Mouse (Mus musculus): Measurements from ENCODE around the gene Lrrn4. TPM values are rescaled to one million over a fixed set of nuclear protein-coding genes. Genes with fewer than 3 reads are reported as not detected.

The Lrrn4 gene
- polyA plus RNA-seq, 1 experiment from 2014 or later = not detected

DNA sequence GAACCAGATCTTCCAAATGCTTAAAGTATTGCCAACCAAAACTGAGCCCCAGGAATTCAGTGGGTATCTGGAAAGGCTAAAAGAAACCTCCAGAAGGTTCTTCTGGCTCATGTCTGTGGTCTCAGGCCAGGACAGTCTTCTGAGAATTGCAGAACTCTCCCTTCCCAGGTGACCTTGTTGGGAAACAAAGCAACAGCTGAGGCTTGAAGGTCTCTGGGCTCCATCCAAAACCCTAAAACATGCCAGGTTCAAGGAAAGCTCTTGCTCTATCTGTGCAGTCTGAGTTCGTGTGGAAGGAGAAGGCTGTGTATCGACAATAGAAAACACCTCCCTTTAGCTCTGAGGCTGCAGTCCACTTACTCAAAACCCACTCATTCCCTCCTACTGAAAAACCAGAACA, 24.3 kb upstream of the Lrrn4 start:
- Histone ChIP-seq H3K4me2 (ENCODE audit: low read length) (no peak overlapping the region), H3K27ac (ENCODE audit: low read depth, low read length) (no peak overlapping the region), H3K9ac (ENCODE audit: low read length) (no peak overlapping the region), H3K4me3 (ENCODE audit: low read depth, low read length) (no peak overlapping the region), H3K36me3 (ENCODE audit: control insufficient read depth, insufficient read depth, low read length) (no peaks in the 10 kb centered on the region), H3K4me1 (ENCODE audit: control insufficient read depth, insufficient read depth, low read length) (no peaks in the 10 kb centered on the region), H3K27me3 (replicated peaks; ENCODE audit: control insufficient read depth, insufficient read depth, low read length) (no peaks in the 10 kb centered on the region), H3K9me3 (replicated peaks; ENCODE audit: control insufficient read depth, low read length) (no peaks in the 10 kb centered on the region)
- ATAC-seq = no peak
- DNase-seq (ENCODE audit: low spot score) = no peak
- WGBS = 64% methylated on average over 2 of the region's 2 CpGs

DNA sequence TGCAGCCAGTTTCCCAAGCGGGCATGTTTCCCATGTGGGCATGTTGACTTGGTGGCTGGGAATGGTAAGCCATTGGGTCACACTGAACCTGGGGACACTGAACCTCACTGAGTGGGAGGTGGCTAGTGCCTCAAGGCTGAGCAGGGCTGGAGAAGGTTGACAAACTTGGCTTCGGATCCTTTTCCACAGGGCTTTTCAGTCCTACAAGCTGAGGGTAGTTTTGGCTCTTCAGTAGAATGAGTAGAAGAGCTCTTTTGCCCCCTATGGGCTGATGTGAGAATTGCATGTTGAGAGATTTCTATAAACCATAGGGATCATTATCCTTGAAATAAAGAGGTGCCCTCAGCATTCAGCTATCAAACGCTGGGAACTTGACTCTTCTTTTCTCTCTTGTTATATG, 22.8 kb upstream of the Lrrn4 start:
- DNase-seq (ENCODE audit: low spot score) (peak; percentile 86), ATAC-seq (peak; percentile 67)
- Histone ChIP-seq H3K4me1 (ENCODE audit: control insufficient read depth, insufficient read depth, low read length) (no peaks in the 10 kb centered on the region), H3K27ac (ENCODE audit: low read depth, low read length) (no peak overlapping the region), H3K4me2 (ENCODE audit: low read length) (no peak overlapping the region), H3K9me3 (replicated peaks; ENCODE audit: control insufficient read depth, low read length) (no peaks in the 10 kb centered on the region), H3K36me3 (ENCODE audit: control insufficient read depth, insufficient read depth, low read length) (no peaks in the 10 kb centered on the region), H3K27me3 (replicated peaks; ENCODE audit: control insufficient read depth, insufficient read depth, low read length) (no peaks in the 10 kb centered on the region), H3K4me3 (ENCODE audit: low read depth, low read length) (no peak overlapping the region), H3K9ac (ENCODE audit: low read length) (no peak overlapping the region)
- 33% methylated on average over 3 of the region's 3 CpGs for WGBS

DNA sequence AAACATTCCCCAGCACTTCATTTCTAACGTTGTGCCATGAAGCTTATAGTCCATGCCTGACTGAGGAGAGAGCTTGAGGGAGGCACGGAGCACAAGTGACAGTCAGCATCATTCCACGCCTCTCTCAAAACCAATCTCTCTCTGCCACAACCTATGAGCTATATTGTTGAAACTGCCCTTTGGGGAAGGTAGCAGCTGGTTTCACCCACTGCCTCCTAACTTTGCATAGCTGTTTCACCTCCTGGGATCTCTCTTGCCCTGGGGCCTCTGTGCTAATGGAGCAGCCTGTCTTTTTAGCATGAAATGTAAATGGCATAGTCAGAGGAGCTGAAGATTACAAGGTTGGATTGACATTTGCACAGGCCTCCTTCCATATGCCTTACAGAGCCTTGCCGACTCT, 21.4 kb upstream of the Lrrn4 start:
- Histone ChIP-seq H3K9ac (ENCODE audit: low read length) (no peak overlapping the region), H3K36me3 (ENCODE audit: control insufficient read depth, insufficient read depth, low read length) (no peaks in the 10 kb centered on the region), H3K9me3 (replicated peaks; ENCODE audit: control insufficient read depth, low read length) (no peaks in the 10 kb centered on the region), H3K4me2 (ENCODE audit: low read length) (no peak overlapping the region), H3K27ac (ENCODE audit: low read depth, low read length) (no peak overlapping the region), H3K4me3 (ENCODE audit: low read depth, low read length) (no peak overlapping the region), H3K4me1 (ENCODE audit: control insufficient read depth, insufficient read depth, low read length) (no peaks in the 10 kb centered on the region), H3K27me3 (replicated peaks; ENCODE audit: control insufficient read depth, insufficient read depth, low read length) (no peaks in the 10 kb centered on the region)
- DNase-seq (ENCODE audit: low spot score) (no peak), ATAC-seq (no peak)
- 63% methylated on average over 4 of the region's 4 CpGs for WGBS

DNA sequence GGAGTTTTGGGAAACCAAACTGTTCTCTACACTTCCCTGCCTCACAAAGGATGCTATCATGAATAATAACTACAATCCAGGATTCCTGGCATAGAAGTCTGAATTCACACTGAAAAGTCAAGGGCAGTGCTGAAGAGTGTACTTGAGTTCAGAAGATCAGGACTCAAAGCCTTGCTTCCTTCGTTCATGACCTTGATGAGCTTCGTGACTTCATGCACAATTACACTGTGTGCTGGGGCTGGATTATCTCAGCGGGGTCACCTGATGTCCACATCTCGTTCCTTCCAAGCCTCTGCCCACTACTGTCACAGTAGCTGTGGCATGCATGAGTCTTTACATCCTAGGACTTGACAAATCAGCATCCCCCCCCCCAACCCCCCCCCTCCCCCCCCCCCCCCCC, 20.9 kb upstream of the Lrrn4 start:
- Histone ChIP-seq H3K4me3 (ENCODE audit: low read depth, low read length) (no peak overlapping the region), H3K4me2 (ENCODE audit: low read length) (no peak overlapping the region), H3K27me3 (replicated peaks; ENCODE audit: control insufficient read depth, insufficient read depth, low read length) (no peaks in the 10 kb centered on the region), H3K9me3 (replicated peaks; ENCODE audit: control insufficient read depth, low read length) (no peaks in the 10 kb centered on the region), H3K9ac (ENCODE audit: low read length) (no peak overlapping the region), H3K36me3 (ENCODE audit: control insufficient read depth, insufficient read depth, low read length) (no peaks in the 10 kb centered on the region), H3K27ac (ENCODE audit: low read depth, low read length) (no peak overlapping the region), H3K4me1 (ENCODE audit: control insufficient read depth, insufficient read depth, low read length) (no peaks in the 10 kb centered on the region)
- DNase-seq (ENCODE audit: low spot score) (no peak), ATAC-seq (no peak)
- WGBS = 72% methylated on average over 4 of the region's 4 CpGs

DNA sequence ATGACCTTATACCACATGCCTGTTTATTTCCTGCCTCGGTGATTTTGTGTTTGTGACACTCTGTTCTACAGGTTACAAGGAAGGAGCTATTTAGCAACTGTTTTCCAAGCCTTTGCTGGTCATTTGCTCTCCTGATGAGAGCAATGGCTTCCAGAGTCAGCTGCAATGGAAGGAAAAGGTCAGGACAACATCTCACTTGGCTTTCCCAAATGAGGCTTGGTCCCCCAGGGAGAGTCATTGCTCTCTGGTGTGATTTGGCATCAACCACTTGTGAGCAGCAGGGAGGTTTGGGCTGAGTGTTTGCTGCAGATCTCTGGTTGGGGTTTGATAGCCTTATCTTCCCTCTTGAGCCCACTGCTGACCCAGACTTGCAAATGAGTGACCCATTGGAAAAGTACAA, 19.9 kb upstream of the Lrrn4 start:
- WGBS = 74% methylated on average over 1 of the region's 1 CpGs
- H3K9ac ChIP-seq (ENCODE audit: low read length) = no peak overlapping the region
- no peak overlapping the region for H3K4me3 ChIP-seq (ENCODE audit: low read depth, low read length)
- no peak overlapping the region for H3K4me2 ChIP-seq (ENCODE audit: low read length)
- ATAC-seq (no peak), DNase-seq (ENCODE audit: low spot score) (no peak)
- no peaks in the 10 kb centered on the region for H3K9me3 ChIP-seq (replicated peaks; ENCODE audit: control insufficient read depth, low read length)
- H3K27ac ChIP-seq (ENCODE audit: low read depth, low read length) = no peak overlapping the region
- no peaks in the 10 kb centered on the region for H3K36me3 ChIP-seq (ENCODE audit: control insufficient read depth, insufficient read depth, low read length)
- no peaks in the 10 kb centered on the region for H3K4me1 ChIP-seq (ENCODE audit: control insufficient read depth, insufficient read depth, low read length)
- no peaks in the 10 kb centered on the region for H3K27me3 ChIP-seq (replicated peaks; ENCODE audit: control insufficient read depth, insufficient read depth, low read length)

DNA sequence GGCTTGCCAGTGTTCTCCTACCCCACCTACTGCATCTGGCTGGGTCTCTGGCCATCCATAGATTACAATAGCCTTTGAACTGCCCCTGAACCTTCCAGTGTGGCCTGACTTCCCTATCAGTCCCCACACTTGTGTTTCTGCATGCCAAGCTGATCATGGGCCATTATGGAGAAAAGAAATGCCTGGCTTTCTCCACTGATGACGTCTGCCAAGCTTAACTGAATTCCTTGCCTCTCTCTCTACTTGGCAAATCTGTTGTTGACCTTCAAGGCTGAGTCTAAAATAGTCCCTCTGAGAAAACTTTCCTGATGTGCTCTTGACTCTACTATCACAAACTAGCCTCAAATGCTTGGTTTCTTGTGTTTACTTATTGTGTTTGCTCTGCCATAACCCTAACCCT, 17.5 kb upstream of the Lrrn4 start:
- no peaks in the 10 kb centered on the region for H3K9me3 ChIP-seq (replicated peaks; ENCODE audit: control insufficient read depth, low read length)
- H3K9ac ChIP-seq (ENCODE audit: low read length) = no peak overlapping the region
- no peaks in the 10 kb centered on the region for H3K36me3 ChIP-seq (ENCODE audit: control insufficient read depth, insufficient read depth, low read length)
- no peaks in the 10 kb centered on the region for H3K27me3 ChIP-seq (replicated peaks; ENCODE audit: control insufficient read depth, insufficient read depth, low read length)
- H3K27ac ChIP-seq (ENCODE audit: low read depth, low read length) = no peak overlapping the region
- H3K4me1 ChIP-seq (ENCODE audit: control insufficient read depth, insufficient read depth, low read length) = no peaks in the 10 kb centered on the region
- DNase-seq (ENCODE audit: low spot score) (no peak), ATAC-seq (no peak)
- 68% methylated on average over 1 of the region's 1 CpGs for WGBS
- no peak overlapping the region for H3K4me3 ChIP-seq (ENCODE audit: low read depth, low read length)
- no peak overlapping the region for H3K4me2 ChIP-seq (ENCODE audit: low read length)

DNA sequence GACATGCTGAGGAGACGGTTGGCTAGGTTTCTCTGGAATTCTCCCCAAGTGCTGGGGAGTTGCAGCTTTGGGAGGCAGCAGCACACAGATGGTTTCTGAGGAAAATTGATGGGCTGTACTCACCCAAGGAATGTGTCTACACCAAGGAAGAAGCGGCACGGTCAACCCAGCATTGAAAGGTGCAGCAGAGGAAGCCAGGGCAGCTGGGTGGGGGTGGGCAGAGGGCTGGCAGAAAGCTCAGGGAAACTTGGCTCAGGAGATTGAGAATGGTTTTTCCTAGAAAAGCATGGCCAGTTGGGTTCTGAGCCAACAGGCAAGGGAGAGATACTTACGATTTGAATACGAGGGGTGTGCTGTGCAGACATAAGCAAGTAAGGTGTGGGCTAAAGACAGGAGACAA, 13.1 kb upstream of the Lrrn4 start:
- no peaks in the 10 kb centered on the region for H3K4me1 ChIP-seq (ENCODE audit: control insufficient read depth, insufficient read depth, low read length)
- H3K27ac ChIP-seq (ENCODE audit: low read depth, low read length) = no peak overlapping the region
- 88% methylated on average over 5 of the region's 5 CpGs for WGBS
- no peak for DNase-seq (ENCODE audit: low spot score)
- no peaks in the 10 kb centered on the region for H3K9me3 ChIP-seq (replicated peaks; ENCODE audit: control insufficient read depth, low read length)
- H3K4me3 ChIP-seq (ENCODE audit: low read depth, low read length) = no peak overlapping the region
- no peaks in the 10 kb centered on the region for H3K36me3 ChIP-seq (ENCODE audit: control insufficient read depth, insufficient read depth, low read length)
- no peaks in the 10 kb centered on the region for H3K27me3 ChIP-seq (replicated peaks; ENCODE audit: control insufficient read depth, insufficient read depth, low read length)
- no peak overlapping the region for H3K4me2 ChIP-seq (ENCODE audit: low read length)
- ATAC-seq = no peak
- H3K9ac ChIP-seq (ENCODE audit: low read length) = no peak overlapping the region

DNA sequence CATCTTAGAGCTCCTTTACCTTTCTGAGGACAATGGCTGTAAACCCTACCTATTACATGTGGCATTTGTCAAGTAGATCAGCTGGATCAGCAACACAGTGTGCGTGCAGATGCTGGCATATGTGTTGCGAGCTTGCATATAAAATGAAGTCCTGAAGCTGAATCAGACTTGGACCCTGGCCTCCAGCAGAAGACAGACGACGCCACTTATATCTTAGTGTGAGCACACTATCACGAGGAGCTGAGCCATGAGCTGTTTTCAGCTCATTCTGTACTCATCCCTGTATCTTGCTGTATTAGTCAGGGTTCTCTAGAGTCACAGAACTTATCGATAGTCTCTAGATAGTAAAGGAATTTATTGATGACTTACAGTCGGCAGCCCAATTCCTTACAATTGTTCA, 4.6 kb upstream of the Lrrn4 start:
- ATAC-seq = no peak
- DNase-seq (ENCODE audit: low spot score) = no peak
- Histone ChIP-seq H3K36me3 (ENCODE audit: control insufficient read depth, insufficient read depth, low read length) (no peaks in the 10 kb centered on the region), H3K27ac (ENCODE audit: low read depth, low read length) (no peak overlapping the region), H3K9ac (ENCODE audit: low read length) (no peak overlapping the region), H3K4me3 (ENCODE audit: low read depth, low read length) (no peak overlapping the region), H3K9me3 (replicated peaks; ENCODE audit: control insufficient read depth, low read length) (no peaks in the 10 kb centered on the region), H3K4me1 (ENCODE audit: control insufficient read depth, insufficient read depth, low read length) (no peaks in the 10 kb centered on the region), H3K4me2 (ENCODE audit: low read length) (no peak overlapping the region), H3K27me3 (replicated peaks; ENCODE audit: control insufficient read depth, insufficient read depth, low read length) (peaks cover 4% of the 10 kb centered on the region; the same call in 1 of the 2 replicates)
- WGBS = 97% methylated on average over 7 of the region's 7 CpGs

DNA sequence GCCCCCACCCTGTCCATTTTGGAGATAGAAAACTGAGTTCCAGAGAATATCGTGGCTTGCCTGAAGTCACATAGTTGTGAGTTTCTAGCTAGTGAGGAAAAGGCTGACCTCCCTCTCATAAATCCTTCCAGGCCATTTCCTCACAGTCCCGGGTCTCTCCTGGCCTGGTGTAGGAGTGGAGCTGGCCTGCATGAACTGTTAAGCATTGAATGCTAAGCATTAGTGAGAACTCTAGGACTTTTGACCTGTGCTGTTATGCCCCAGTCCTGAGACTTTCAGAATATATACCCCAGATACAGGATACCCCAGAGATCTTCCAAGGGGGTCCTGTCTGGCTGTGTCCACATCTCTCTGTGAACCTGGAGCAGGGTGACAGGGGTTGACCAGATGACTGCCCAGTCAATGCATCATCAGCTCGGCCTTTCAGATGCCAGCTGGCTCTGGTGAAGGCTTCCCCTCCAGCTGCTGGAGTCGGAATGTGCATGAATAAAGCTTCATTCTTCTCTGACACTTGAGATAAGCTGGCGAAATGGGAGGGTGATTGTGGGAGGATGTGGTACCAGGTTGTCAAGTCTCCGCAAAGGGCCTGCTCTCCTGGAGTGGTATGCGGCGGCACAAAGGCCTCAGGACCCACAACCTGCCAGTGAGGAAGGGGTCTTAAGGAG, 3.7 kb upstream of the Lrrn4 start:
- peaks cover 9% of the 10 kb centered on the region; the same call in 1 of the 2 replicates for H3K27me3 ChIP-seq (replicated peaks; ENCODE audit: control insufficient read depth, insufficient read depth, low read length)
- 83% methylated on average over 8 of the region's 8 CpGs for WGBS
- H3K9ac ChIP-seq (ENCODE audit: low read length) = no peak overlapping the region
- H3K4me3 ChIP-seq (ENCODE audit: low read depth, low read length) = no peak overlapping the region
- no peak for ATAC-seq
- no peak overlapping the region for H3K27ac ChIP-seq (ENCODE audit: low read depth, low read length)
- no peak for DNase-seq (ENCODE audit: low spot score)
- H3K4me1 ChIP-seq (ENCODE audit: control insufficient read depth, insufficient read depth, low read length) = no peaks in the 10 kb centered on the region; the same call in 1 of the 2 replicates
- H3K36me3 ChIP-seq (ENCODE audit: control insufficient read depth, insufficient read depth, low read length) = no peaks in the 10 kb centered on the region
- H3K4me2 ChIP-seq (ENCODE audit: low read length) = no peak overlapping the region
- no peaks in the 10 kb centered on the region for H3K9me3 ChIP-seq (replicated peaks; ENCODE audit: control insufficient read depth, low read length)
